Mouse (Mus musculus): Measurements from ENCODE around the gene Slc6a6.

- TF ChIP-seq EP300 (IDR thresholded peaks at IDR 0.05; ENCODE audit: low read depth) = no peak
- TF ChIP-seq CTCF (IDR thresholded peaks at IDR 0.05; ENCODE audit: low read depth) = no peak
Measured at GRCm38 (mm10) chr6:91745246-91745645, 61.4 kb downstream of the Slc6a6 start.
